Mouse (Mus musculus) heart, adult 2 months (tissue): ENCODE measurements at regions not wholly inside any gene's neighbourhood (a gene's known extent, or its start where the extent isn't known, plus 50 kb on each side); places are given as distances from the start of the nearest gene placed in this dataset.

Source experiments
- CTCF ChIP-seq: fragments of 200-600 bp; IDR thresholded peaks from 2 replicates; pipeline ENCODE4 v1.8.1; 2022; ENCODE audit warnings: antibody characterized with exemption, mild to moderate bottlenecking, moderate library complexity
- EP300 ChIP-seq: fragments of 200-500 bp; IDR thresholded peaks from 2 replicates; pipeline ENCODE4 v1.6.1; 2011; ENCODE audit warnings: low read depth, low read length, control low read depth; ENCODE audit not compliant: insufficient read depth

GRCm38 (mm10) chr10:102705848-102706247 lies 193.8 kb downstream of the Rassf9 start:
- TF ChIP-seq CTCF (no peak), EP300 (no peak)
